Mouse (Mus musculus): ENCODE data around the gene Gfod1.
A peak's percentile ranks its signal among the peaks of the same experiment; 100 is the strongest.

Gene Gfod1

DNA sequence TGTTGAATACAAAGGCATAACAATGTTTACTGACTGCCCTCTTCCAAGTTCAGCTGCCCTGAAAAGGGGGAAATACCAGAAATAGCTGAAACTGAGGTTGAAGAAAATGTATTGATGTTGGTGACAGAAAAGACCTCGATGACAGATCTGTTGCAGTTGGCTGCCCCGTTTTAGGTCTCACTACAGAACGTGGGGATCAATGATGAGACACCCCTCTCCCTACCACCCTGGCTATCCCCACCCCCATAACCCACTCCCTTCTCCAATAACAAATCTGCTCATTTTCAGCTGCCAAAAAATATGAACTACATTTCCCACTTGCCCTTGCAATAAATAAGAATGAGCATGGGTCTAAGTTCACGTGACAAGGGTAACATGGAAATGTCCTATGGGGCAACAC, 73.1 kb downstream of the Gfod1 start:
- DNase-seq (ENCODE audit: low spot score): no peak

DNA sequence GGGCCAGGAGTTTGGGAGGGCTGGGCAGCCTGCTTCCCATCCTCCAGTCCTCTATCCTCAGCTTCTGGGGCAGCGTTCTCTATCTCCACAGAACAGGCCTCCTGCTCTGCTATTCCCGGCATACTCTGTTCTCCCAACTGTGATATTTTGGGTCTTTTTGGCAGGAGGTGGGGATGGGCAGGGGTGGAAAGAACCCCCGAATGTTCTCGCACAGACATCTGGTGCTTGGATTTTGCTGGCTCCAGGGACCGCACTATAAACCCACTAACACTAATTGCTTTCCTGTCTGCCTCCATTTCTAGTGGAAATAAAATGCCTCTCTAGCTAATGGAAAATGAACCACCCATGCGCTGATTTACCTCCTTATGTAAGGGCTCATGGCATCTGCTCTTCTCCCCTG, 73.7 kb downstream of the Gfod1 start:
- no peak for DNase-seq (ENCODE audit: low spot score)

DNA sequence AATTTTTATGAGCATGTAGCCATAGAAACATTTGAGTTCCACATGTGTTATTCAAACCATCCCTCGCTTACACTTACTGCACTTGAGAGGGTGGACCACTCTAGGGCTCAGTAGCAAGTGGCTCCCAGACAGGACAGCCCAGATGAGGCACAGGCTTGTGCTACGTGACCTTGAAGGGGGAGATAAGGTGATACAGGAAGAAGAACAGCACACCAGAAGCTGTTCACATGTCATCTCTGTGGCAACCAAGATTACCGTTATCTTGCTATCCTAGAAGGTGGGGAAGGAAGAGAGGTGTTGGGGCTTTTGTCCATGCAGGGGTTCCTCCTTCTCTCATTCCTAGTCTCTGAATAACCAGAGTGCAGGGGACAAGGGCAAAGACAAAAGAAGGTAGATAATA, 74.2 kb downstream of the Gfod1 start:
- no peak for DNase-seq (ENCODE audit: low spot score)

DNA sequence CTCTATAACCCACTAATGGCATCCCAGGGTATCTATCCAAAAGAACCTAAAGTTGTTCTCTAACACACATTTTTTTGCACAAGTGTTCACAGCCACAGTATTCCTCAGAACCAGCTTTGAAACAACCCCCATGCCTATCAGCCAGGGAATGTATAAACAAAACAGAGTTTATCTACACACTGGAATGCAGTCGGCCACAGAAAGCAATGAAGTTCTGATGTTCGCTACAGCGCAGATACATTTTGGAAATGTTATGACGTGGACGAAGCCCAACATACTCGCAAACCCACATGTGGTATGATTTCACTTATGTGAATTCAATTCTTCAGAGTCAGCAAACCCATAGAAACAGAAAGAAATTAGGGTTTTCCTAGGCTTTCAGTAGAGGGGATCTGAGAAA, 75.8 kb downstream of the Gfod1 start:
- no peak for DNase-seq (ENCODE audit: low spot score)

DNA sequence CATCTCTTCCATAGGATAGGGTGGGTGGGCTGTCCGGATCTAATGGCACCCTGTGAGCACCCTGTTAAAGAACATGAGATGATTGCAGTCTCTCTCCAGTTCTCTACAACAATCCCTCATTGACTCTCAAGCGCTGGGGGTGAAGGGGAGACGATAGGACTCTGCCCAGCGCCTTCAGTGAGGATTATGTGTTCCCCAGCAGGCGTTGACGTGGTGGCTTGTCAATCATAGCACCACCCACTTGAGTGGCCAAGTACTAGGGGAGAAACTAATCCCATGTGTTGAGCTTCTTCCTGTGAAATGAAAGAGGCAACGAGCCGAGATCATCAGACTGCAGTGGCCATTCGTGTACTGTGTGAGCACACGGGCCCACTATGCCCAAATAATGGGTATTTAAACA, 77.9 kb downstream of the Gfod1 start:
- DNase-seq (ENCODE audit: low spot score): no peak

DNA sequence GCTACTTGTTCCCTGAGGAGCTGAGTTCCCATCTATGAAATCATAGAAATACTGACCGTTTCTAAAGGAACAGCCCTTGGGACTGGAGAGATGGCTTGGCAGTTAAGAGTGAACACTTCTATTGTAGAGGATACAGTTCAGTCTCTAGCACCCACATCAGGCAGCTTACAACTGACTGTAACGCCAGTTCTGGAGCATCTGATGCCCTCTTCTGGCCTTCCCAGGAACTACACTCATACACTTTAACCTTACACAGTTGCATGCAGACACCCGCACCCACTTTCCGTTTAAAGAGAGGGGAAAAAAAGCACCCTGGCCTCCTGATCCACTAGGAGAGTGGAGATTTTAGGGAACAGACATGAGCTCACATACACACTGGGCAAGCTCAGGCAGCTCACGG, 78.8 kb downstream of the Gfod1 start:
- DNase-seq (ENCODE audit: low spot score): no peak

DNA sequence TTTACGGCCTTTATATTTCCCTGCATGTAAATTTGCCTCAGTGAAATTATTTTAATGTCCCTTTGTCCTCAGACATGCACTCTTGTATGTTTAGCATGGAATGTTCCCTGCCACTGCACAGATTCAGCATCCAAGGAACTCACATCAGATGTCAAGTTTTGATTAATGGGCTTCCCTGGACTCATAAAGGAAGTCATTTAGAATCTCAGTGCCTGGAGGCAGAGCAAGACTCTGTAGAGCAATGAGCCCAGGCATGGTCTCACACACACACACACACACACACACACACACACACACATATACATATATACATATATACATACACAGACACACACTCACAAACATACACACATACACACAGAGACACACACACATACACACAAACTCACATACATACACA, 81.9 kb downstream of the Gfod1 start:
- DNase-seq (ENCODE audit: low spot score): no peak

DNA sequence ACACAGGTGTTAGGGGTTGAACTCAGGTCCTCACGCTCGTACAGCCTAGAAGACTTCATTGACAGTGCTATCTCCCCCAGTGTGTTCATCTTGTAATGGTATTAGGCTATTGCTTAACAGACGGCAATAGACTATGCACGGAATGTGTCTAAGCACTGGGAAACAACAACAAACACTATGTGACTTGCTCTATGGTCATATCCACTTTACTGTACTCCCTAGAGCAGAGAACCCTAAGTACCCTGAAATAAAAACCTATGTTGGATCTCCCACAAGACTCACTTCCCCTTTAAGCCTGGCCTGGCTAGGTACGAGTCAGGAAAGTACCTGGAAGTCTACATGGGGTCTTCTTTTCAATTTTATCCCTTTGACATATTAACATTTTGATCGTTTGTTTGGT, 82.7 kb downstream of the Gfod1 start:
- no peak for DNase-seq (ENCODE audit: low spot score)

DNA sequence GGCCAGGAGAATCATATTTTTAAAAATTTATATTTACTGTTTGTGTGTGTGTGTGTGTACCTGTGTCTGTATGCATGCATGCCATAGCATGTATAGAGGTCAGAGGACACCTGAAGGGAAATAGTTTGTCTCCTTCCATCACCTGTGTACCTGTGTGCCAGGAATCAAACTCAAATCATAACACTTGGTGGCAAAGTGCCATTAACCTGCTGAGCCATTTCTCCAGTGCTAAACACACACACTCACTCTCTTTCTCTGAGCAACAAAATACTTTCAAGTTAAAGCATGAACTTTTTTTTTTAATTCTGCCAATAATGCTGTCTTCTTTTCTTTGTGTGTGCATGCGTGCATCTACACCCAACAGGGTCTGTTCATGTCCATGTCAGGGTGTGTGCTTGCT, 83.3 kb downstream of the Gfod1 start:
- DNase-seq (ENCODE audit: low spot score): no peak

DNA sequence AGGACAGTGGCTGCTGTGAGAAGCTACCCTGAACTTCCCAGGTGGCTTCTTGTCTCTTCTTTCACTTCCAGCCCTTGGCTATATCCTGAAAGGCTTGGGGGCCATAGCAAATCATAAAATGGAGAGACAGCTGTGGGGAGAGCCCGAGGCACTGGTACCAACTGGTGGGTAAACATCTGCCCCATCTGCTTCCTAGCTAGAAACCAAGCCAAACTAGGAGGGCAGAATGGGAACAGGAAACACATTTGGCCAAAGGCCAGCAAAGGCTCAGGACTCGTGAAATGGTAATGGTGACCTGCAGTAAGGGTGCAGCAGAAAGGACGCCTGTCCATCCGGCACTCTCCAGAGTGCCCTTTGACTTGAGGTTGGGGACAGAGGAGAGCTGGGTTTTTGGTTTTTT, 85.2 kb downstream of the Gfod1 start:
- DNase-seq (ENCODE audit: low spot score): peak; percentile 39

DNA sequence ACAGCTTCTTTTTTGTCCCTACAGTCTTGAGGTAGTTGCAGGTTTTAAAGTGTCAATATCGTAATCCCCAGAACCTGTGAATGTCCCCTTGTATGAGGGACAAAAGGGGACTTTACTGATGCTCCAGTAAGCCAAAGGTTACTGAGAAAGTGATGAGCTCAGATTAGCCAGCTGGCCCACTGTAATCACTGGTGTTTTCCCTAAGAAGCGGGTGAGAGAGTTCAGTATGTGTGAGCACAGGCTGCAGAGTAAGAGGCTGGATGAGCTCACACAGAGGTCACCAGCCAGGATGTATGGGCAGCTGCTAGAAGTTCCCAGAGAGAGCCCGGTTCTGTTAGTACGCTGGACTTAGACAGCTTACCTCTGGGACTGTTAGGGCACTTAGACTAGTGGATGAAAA, 85.7 kb downstream of the Gfod1 start:
- DNase-seq (ENCODE audit: low spot score): no peak

DNA sequence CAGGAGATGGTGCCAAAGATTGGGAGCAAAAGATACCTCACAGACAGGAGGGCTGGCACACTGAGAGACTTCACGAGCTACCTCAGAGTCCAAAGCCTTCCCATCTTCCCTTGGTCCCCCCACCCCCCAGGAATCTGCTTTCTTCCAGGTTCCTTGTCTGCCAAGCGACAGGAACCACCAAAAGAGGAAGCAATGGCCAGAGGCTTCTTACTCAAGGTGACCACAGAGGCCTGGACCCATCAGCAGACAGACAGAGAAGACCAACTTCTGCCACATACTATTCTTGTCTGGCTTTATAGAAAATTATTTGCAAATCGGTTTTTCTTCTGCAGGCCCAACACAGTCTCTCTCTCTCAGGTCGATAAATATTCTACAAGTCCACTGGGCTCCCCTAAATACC, 86.3 kb downstream of the Gfod1 start:
- DNase-seq (ENCODE audit: low spot score): no peak

DNA sequence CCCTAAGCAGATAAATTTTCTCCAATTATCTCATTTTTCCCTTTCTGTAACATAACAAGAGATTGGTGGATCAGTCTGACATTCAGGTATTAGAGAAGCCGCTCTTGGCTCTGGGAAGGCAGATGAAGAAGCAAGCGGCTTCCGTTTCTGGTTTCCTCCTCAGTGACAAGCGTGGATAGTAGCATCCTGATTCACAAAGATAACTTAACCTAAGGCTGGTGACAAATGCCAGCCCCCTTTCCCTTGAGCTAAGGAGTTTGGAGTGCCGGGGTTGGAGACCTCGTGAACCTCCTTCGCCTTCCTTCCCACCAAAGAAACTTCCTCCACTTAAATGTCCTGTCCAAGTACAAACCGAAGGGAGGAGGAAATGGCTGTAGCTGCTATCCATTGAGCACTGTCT, 86.9 kb downstream of the Gfod1 start:
- DNase-seq (ENCODE audit: low spot score): no peak

DNA sequence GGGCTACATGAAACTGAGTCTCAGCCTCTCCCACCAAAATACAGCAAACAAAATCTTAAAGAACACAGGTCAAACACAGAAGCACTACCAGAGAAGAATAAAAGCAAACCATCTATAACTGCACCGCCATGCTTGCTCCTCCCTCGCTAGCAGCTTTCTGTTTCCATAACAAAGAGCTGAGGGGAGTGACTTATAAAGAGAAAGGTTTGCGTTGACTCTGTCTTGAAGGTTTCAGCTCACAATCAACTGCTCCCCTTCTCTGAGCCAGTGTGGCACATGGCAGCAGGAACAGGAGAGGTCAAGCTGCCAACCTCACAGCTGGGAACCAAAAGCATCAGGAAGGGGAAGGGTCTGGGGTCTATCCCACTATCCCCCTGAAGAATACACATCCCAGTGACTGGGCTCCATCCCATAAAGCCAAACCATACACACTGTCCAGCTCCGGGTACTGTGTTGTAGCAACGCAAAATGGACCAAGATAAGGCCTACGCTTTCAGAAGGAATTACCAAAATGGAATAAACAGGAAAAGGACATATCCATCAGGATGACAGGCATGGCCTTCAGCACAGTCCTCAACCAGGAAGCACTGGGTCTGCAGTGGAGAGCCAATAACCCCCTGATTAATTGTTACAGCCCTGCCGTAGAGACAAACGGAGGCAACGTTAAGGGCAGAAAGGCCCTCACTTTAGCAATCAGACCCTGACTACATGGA, 87.8 kb downstream of the Gfod1 start:
- no peak for DNase-seq (ENCODE audit: low spot score)

DNA sequence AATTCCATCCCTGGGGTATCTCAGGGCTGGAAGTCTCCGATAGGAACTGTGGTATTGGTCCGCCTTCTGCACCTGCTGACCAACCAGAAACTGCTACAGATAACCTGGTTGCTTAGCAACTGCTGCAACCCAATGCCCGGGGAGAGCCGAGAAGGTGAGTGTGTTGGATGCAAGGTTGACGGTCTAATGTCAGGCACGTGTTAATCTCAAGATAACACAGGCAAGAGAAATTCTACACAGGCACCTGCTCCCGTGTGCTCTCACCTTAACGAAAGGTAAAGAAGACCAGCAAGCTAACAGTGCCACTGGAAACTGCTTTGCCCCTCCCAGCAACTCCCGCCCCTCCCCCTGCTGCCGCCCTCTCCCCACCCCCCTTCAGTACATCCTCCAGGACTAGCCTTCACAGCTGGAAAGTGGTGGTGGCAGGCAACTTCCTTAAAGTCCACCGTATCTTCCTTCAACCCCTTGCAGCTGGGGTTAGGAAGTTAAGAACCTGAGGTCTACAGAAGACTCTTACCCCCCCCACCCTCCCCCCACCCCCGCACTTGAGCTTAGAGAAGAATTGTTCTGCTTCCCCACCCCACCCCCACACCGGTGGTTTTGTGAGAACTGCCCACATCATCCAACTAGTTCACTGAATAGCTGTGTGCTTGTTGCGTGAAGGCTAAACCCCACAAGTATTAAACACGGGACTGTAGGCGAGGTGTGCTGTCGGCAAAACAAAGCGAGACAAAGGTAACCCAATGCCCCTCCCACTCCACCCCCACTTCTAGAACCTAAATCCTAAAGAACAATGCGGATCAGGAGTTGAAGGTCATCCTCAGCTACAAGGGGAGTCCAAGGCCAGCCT, 88.6 kb downstream of the Gfod1 start:
- no peak for DNase-seq (ENCODE audit: low spot score)

DNA sequence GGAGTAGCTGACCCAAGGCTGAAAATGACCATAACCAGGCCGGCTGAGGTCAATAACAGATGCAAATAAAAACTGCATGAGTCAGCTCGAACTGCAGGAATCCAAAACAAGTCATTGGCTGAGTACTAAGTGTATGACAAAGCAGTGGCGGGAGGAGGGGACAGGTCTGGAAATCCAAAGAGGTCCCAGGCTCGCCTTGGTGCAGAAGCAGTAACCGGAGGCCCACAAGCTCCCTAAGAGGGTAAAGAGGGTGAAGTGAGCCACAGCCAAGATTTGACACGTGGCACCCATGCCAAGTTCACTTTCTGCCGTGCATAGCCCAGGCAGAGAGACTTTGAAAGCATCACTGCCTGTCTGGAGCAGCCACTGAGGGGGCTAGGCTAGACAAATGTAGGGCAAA, 91.6 kb downstream of the Gfod1 start:
- peak; percentile 60 for DNase-seq (ENCODE audit: low spot score)

DNA sequence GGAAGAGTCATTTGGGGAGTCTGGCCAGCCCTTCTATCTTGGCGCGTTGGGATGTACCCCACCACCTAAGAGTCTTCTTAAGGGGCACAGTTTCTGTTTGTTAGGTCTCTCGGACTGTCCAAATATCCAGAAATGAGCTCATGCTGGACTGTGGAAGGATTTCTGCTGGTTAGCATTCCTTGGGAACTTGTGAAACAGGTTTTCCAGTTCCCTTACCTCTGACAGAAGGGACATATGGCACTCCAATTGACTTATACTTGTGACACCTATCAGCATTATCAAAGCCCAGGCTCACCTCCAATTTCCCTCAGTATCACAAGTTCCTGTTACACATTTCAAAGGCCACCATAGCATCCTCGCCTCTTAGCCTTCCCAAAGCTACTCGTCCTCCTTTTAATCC, 93.0 kb downstream of the Gfod1 start:
- DNase-seq (ENCODE audit: low spot score): no peak

DNA sequence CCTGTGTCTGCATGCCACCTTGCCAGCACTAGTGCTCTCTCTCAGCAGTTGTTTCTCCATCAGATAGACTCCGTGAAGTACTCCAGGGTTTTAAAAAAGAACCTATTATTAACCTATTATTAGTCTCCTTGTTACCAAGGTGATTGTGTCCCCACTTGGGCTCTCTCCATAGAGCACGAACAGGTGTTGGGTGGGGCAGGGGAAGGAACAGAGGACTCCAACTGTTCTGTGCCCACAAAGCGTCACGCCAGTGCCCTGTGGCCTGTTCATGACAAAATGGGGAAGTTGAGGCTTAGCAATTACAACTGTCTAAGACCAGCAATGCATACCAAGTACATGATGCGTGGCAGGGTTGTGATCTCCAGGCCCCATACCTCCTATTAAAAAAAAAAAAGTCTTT, 94.4 kb downstream of the Gfod1 start:
- DNase-seq (ENCODE audit: low spot score): no peak

DNA sequence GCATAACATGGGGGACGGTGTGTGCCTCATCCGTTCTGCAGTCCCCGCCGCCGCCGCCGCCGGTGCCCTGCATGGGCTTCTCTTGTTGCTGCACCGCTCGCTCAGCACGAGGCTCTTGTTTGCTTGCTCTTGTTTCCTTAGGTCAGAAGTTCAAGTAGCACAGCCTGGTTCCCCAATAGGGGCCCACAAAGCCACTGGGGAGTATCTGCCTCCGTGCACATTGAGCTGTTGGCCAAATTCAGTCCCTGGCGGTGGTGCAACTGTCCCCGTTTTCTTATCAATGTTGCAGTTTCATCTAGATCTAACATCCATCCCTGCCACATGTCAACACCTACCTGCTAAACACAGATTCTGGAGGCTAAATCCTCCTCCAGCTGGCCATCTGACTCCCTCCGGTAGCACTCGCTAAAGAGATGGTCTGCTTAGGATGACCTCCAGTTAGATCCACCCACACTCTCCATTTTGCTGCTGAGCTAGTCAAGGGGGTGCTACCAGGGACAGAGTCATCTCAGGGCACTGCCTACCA, 95.0 kb downstream of the Gfod1 start:
- no peak for DNase-seq (ENCODE audit: low spot score)

DNA sequence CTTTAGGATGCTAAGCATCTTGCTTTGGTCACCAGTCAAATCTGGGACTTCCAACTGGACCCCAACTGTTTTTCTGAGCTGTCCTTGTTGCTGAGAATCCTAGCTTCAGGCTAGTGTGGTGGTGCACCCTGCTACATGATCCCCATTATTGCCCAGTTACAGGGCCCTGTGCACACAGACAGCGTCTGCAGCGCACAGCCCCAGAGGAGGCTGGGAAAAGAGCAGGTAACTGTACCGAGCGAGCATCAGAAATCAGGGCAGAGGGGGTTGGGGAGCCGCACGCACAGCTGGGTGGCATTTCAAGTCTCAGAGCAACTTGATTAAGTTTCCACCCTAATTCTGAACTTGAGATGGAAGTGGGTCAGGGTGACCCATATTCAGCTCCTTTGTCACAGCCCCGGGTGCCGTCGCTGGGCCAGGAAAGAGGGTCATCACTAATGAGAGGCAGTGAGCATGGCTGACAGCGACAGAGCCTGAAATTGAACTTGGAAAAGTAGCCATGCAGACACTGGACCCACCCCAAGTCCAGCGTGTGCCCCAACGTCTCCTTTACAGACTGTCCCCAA, 97.8 kb downstream of the Gfod1 start:
- no peak for DNase-seq (ENCODE audit: low spot score)

DNA sequence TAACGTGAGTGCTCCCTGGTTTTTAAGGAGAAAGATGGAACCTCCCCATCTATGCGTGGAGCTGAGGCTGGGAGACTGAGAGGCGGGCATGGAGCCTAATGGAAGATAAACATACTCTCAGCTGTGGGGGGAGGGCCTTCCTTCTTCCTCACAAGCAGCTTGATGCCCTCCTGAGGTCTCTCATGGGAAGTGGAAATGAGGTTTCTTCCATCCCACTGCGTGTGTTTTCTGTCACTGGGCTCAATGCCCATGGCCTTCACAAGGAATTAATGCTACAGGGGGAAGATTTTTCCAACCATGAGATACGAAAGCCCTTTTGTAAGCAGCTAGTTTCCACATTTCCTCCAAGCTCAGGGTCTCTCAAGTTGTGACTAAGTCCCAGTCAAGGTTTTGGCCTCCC, 100.3 kb downstream of the Gfod1 start:
- DNase-seq (ENCODE audit: low spot score): no peak

DNA sequence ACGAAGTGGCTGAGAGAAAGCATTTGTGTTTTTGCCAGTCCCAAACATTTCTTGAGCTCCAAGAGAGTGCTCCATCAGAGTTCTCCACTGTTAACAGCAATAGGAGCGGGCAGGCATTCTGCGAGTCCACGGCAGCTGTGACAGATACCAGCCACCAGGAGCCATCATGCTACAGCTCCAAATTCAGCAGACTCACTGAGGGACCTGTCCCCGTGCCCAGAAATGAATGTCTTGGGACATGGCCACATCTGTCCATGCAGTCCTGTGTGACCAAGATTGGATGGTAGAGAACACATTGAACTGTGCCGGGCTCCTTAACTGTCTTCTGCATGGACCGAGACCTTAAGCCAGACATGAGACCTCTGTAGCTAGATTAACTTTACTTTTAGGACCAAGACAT, 100.7 kb downstream of the Gfod1 start:
- DNase-seq (ENCODE audit: low spot score): no peak

DNA sequence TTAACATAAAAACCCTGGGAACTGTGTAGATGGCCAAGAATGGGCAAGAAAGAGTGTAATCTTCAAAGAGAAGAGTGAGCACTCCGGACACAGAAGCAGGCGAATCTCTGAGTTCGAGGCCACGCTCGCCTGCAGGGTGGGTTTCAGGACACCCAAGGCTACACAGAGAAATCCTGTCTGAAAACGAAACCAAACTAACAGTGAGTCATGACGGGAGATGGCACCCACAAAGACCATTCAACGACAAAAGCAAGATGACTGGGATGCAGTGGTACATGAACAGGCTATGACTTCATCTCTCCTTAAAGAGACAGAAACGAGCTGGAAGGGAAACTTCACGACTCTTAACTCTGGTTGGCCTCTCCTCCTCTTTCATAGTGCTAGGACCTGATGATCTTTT, 101.6 kb downstream of the Gfod1 start:
- DNase-seq (ENCODE audit: low spot score): no peak
